In genomic region chr16:72795379-72795712, GRCm38 (mm10) we compare ENCODE assay signal across 15 mouse cellular contexts.
DNase-seq lines count a peak whose midpoint lies in the region; ATAC-seq and TF ChIP-seq lines count a peak whose summit lies in the region.
"Had no signal": no experiment of that assay in that cellular context is flagged by ENCODE, and none has a peak within 500 bp of the region (broad histone marks: within the 10 kb centered on the region; RNA-seq: fewer than 3 reads in every experiment).

No protein-coding gene starts in this region.

- intact Hi-C loops in gastrocnemius, adult 2 months (cut with DNase I) = no loop called here
- intact Hi-C loops in gastrocnemius, postnatal 14 days (cut with DNase I; ENCODE audit: low total_unique reads) = no loop called here

- no peaks in the 10 kb centered on the region for H3K9me3 ChIP-seq in lung, embryonic 16.5 days (ENCODE audit: control insufficient read depth, low read length)
- no peaks in the 10 kb centered on the region for H3K9me3 ChIP-seq in lung, postnatal 0 days (ENCODE audit: low read length)
- H3K9me3 ChIP-seq in embryonic facial prominence, embryonic 13.5 days = no peaks in the 10 kb centered on the region
- H3K9me3 ChIP-seq in hindbrain, embryonic 13.5 days = no peaks in the 10 kb centered on the region
- H3K9me3 ChIP-seq: hindbrain, embryonic 15.5 days; liver, embryonic 15.5 days had no signal

- H3K9ac ChIP-seq in lung, embryonic 16.5 days (ENCODE audit: low read length) = no peak overlapping the region
- H3K9ac ChIP-seq in lung, postnatal 0 days (replicated peaks; ENCODE audit: low read depth) = no peak overlapping the region
- no peak overlapping the region for H3K9ac ChIP-seq in embryonic facial prominence, embryonic 13.5 days
- no peak overlapping the region for H3K9ac ChIP-seq in hindbrain, embryonic 13.5 days
- H3K9ac ChIP-seq: hindbrain, embryonic 15.5 days; liver, embryonic 15.5 days had no signal

- H3K4me1 ChIP-seq in lung, embryonic 16.5 days (replicated peaks; ENCODE audit: control insufficient read depth, insufficient read depth, low read length) = peaks cover 17% of the 10 kb centered on the region
- no peaks in the 10 kb centered on the region for H3K4me1 ChIP-seq in lung, postnatal 0 days (ENCODE audit: insufficient read depth, low read depth, low read length)
- peaks cover 48% of the 10 kb centered on the region for H3K4me1 ChIP-seq in embryonic facial prominence, embryonic 13.5 days
- H3K4me1 ChIP-seq in hindbrain, embryonic 13.5 days (replicated peaks) = peaks cover 27% of the 10 kb centered on the region
- H3K4me1 ChIP-seq: liver, embryonic 15.5 days had no signal

- no peaks in the 10 kb centered on the region for H3K27me3 ChIP-seq in lung, embryonic 16.5 days (ENCODE audit: control insufficient read depth, insufficient read depth, low read depth, low read length)
- no peaks in the 10 kb centered on the region for H3K27me3 ChIP-seq in lung, postnatal 0 days (replicated peaks; ENCODE audit: insufficient read depth, low read length)
- no peaks in the 10 kb centered on the region for H3K27me3 ChIP-seq in embryonic facial prominence, embryonic 13.5 days
- H3K27me3 ChIP-seq in hindbrain, embryonic 13.5 days = no peaks in the 10 kb centered on the region
- H3K27me3 ChIP-seq: hindbrain, embryonic 15.5 days; liver, embryonic 15.5 days had no signal

- DNase-seq in gastrocnemius, adult 2 months = no peak
- DNase-seq in gastrocnemius, postnatal 14 days = no peak
- no peak for DNase-seq in lung, postnatal 0 days (ENCODE audit: low spot score)
- no peak for DNase-seq in cerebellum, adult 9-11 months
- DNase-seq: adrenal gland, postnatal 14 days; B cell, adult 2 months; kidney, adult 11 months; kidney, postnatal 25 days; thymus, postnatal 4 days had no signal

- TF ChIP-seq CTCF in gastrocnemius, adult 2 months (IDR thresholded peaks at IDR 0.05) = no peak
- TF ChIP-seq CTCF in lung, postnatal 0 days (IDR thresholded peaks at IDR 0.05) = no peak

- H3K4me2 ChIP-seq in lung, embryonic 16.5 days (ENCODE audit: low read depth, low read length) = no peak overlapping the region
- no peak overlapping the region for H3K4me2 ChIP-seq in lung, postnatal 0 days (replicated peaks; ENCODE audit: low read depth, low read length)
- peak overlapping the region; percentile 18; the same call in 1 of the 2 replicates for H3K4me2 ChIP-seq in embryonic facial prominence, embryonic 13.5 days
- no peak overlapping the region for H3K4me2 ChIP-seq in hindbrain, embryonic 13.5 days
- H3K4me2 ChIP-seq: hindbrain, embryonic 15.5 days; liver, embryonic 15.5 days had no signal

- TF ChIP-seq EP300 in lung, postnatal 0 days (IDR thresholded peaks at IDR 0.05) = no peak

- peak overlapping the region; percentile 28; the same call in 1 of the 2 replicates for H3K4me3 ChIP-seq in gastrocnemius, adult 2 months
- H3K4me3 ChIP-seq in lung, embryonic 16.5 days (ENCODE audit: low read length) = no peak overlapping the region
- H3K4me3 ChIP-seq in lung, postnatal 0 days (ENCODE audit: low read depth, low read length) = no peak overlapping the region
- no peak overlapping the region for H3K4me3 ChIP-seq in embryonic facial prominence, embryonic 13.5 days
- no peak overlapping the region for H3K4me3 ChIP-seq in hindbrain, embryonic 13.5 days
- H3K4me3 ChIP-seq: hindbrain, embryonic 15.5 days; liver, embryonic 15.5 days had no signal

- ATAC-seq in lung, embryonic 16.5 days (ENCODE audit: low read depth) = no peak
- no peak for ATAC-seq in lung, postnatal 0 days
- ATAC-seq in embryonic facial prominence, embryonic 13.5 days (ENCODE audit: insufficient number of reproducible peaks, insufficient read depth, low FRiP score, low TSS enrichment, low read depth) = no peak
- no peak for ATAC-seq in hindbrain, embryonic 13.5 days (ENCODE audit: low FRiP score)

- no peaks in the 10 kb centered on the region for H3K36me3 ChIP-seq in lung, embryonic 16.5 days (ENCODE audit: control insufficient read depth, insufficient read depth, low read length)
- no peaks in the 10 kb centered on the region for H3K36me3 ChIP-seq in lung, postnatal 0 days (ENCODE audit: insufficient read depth, low read length)
- no peaks in the 10 kb centered on the region for H3K36me3 ChIP-seq in embryonic facial prominence, embryonic 13.5 days
- H3K36me3 ChIP-seq in hindbrain, embryonic 13.5 days = no peaks in the 10 kb centered on the region
- H3K36me3 ChIP-seq: hindbrain, embryonic 15.5 days; liver, embryonic 15.5 days had no signal

- peak overlapping the region; percentile 29 for H3K27ac ChIP-seq in gastrocnemius, adult 2 months
- H3K27ac ChIP-seq in lung, embryonic 16.5 days (ENCODE audit: low read length) = peak overlapping the region; percentile 61
- no peak overlapping the region for H3K27ac ChIP-seq in lung, postnatal 0 days (ENCODE audit: low read length)
- no peak overlapping the region for H3K27ac ChIP-seq in embryonic facial prominence, embryonic 13.5 days
- H3K27ac ChIP-seq in hindbrain, embryonic 13.5 days = peak overlapping the region; percentile 66; the same call in 1 of the 2 replicates
- H3K27ac ChIP-seq: liver, embryonic 15.5 days; macrophage had no signal

- 34% methylated on average over 1 of the region's 1 CpGs for WGBS in lung, embryonic 16.5 days
- WGBS in lung, postnatal 0 days = 61% methylated on average over 1 of the region's 1 CpGs
- 29% methylated on average over 1 of the region's 1 CpGs for WGBS in embryonic facial prominence, embryonic 13.5 days
- WGBS in hindbrain, embryonic 13.5 days = 82% methylated on average over 1 of the region's 1 CpGs

Comparison
In these comparisons a context has a peak if more than half of its experiments do, and no peak if none do; other contexts are left out.
1. H3K27ac ChIP-seq: peak in gastrocnemius, adult 2 months (single experiment), lung, embryonic 16.5 days (single experiment) and hindbrain, embryonic 13.5 days (single experiment); none in lung, postnatal 0 days (single experiment) and embryonic facial prominence, embryonic 13.5 days (single experiment).